ENCODE assay signal across 1 mouse cellular context in genomic region chr6:120585118-120585940, GRCm38 (mm10).
TF ChIP-seq lines count a peak whose summit lies in the region.

No protein-coding gene starts in this region.

TF ChIP-seq in CH12.LX, 34 proteins besides CTCF, POLR2A, EP300 and RAD21 (continued from another document):
- TF ChIP-seq SIN3A (IDR thresholded peaks at IDR 0.05; ENCODE audit: low read length), result no peak
- TF ChIP-seq HCFC1 (IDR thresholded peaks at IDR 0.05; ENCODE audit: low read depth, low read length), result no peak
- no peak for TF ChIP-seq NRF1 (IDR thresholded peaks at IDR 0.05; ENCODE audit: low read depth, low read length)
- no peak for TF ChIP-seq ZKSCAN1 (IDR thresholded peaks at IDR 0.05; ENCODE audit: borderline replicate concordance, low read depth, low read length)
- TF ChIP-seq KAT2A (IDR thresholded peaks at IDR 0.05; ENCODE audit: insufficient replicate concordance, low read length), result no peak
- TF ChIP-seq PAX5 (IDR thresholded peaks at IDR 0.05; ENCODE audit: low read length), result no peak
- peak; percentile 96 for TF ChIP-seq MAX (IDR thresholded peaks at IDR 0.05; ENCODE audit: low read length)
- TF ChIP-seq MEF2A (IDR thresholded peaks at IDR 0.05; ENCODE audit: borderline replicate concordance, low read depth, low read length), result no peak
- TF ChIP-seq RCOR1 (conservative IDR thresholded peaks at IDR 0.05; ENCODE audit: low read depth, low read length), result no peak
